Mouse (Mus musculus) adrenal gland, adult 18-20 months (tissue): ENCODE results near the gene Ubxn11. TPM values are rescaled to one million over a fixed set of nuclear protein-coding genes. Genes with fewer than 3 reads are reported as not detected.
"Not testable (repeated sequence)": the region's sequence is repeated elsewhere in the genome, so short reads cannot be mapped to it uniquely, and the experiment has no call there.

Experiments
- DNase-seq, 2 experiments: peaks; one replicate each; pipeline ENCODE4 v3.0.0; 2021 to 2022; ENCODE audit warnings: low spot score in 2 of 2
- total RNA-seq, 2 experiments: library from RNA; stranded (reverse); gene quantifications; 1 replicate in 1 of 2; 2 replicates in 1 of 2; pipeline ENCODE4 v1.2.3; 2021

The Ubxn11 gene
- total RNA-seq, 2 experiments from 2014 or later: 8.7 to 12.6 TPM

DNA sequence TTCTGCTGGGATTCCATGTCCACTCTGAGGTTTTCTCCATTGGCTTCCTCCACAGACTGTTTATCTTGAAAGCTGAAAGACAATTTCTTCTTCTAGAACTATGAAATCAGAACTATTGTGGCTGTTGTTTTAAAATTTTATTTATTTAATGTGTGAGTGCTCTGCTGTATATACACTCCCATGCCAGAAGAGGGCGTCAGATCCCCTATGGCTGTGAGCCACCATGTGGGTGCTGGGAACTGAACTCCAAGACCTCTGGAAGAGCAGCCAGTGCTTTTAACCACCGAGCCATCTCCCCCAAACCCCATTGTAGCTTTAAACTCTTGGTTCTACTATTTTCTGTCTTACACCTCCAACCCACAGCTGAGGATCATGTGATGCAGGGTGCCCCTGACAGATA lies 36.5 kb downstream of the Ubxn11 start:
- DNase-seq: no peak

DNA sequence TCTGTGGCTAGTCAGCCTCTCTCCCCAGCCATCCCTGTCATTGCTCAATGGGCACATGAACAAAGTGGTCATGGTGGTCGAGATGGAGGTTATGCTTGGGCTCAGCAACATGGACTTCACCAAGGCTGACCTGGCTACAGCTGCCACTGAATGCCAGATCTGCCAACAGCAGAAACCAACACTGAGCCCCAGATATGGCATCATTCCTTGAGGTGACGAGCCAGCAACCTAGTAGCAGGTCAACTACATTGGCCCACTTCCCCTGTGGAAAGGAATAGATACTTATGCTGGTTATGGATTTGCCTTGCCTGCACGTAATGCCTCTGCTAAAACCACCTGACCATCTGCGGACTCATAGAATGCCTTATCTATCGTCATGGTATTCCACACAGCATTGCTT lies 41.9 kb downstream of the Ubxn11 start:
- not testable (repeated sequence) for DNase-seq

DNA sequence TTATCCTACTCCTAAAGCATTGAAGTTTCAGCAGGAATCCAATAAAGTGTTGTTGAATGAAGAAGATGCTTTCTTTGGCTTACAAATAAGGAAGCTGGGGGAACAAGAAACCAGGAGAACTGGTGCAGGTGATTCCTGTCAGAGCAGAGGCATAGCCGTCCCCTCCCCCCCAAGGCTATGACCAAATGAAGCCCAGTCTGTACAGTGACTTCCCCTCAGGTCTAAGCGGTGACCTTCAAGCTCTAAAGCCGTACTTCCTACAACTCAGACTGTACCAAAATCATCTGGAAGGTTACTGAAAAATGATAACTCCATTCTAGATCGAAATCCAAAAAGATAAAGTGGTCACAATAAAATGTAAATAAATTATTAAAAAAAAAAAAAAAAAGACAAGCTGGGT lies 47.0 kb downstream of the Ubxn11 start:
- DNase-seq: no peak

DNA sequence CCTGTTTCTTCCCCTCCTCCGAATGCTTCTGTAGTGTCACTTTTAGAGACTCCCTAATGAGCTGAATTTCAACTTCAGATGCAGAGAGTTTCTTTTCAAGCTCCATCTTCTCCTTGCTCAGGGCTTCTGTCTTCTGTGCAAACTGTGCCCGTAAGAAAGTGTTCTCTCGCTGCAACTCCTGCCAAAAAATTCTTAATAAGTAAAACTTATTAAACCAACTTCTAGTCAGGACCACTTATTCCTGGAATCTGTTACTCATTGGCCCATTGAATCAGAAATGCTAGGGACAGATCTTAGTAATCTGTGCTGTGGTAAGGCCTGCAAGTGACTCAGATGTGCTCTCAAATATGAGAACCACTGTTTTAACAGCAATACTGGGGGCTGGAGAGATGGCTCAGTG lies 49.7 kb downstream of the Ubxn11 start:
- no peak for DNase-seq

DNA sequence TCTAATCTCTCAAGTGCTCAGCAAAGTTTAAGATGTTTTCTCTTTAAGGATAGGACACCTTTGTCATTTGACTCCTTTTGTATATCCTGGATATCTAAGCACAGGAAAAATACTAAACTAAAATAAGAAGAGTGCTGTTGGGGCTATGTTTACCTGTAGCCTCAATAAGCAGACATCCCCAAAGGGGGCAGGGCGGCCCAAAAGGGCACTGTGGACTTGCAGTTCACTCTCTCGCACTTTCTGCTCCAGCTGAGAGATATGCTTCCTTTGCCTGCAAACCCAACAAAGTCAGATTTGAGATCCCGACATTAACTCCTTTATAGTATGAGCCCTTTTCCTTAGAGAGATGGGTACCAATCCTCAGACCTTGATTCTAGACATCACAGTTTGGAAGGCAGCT lies 51.3 kb downstream of the Ubxn11 start:
- no peak for DNase-seq

DNA sequence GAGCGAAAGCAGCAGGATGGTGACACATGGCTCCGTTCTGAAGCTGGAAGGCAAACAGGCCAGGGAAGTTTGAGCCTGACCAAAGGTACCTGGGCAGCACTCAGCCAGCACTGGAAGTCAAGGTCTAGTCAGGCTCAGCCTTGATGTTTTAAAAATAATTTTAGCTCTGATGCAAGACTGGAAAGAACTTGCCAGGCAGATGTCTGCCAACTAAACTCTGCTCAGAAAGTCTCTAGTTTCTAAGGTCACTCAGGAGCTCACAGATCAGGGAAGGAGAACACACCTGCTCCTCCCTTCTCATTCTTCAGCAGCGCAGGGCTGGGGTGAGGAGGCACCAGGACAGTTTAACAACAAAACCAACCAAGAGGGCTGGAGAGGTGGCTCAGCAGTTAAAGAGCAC lies 52.0 kb downstream of the Ubxn11 start:
- DNase-seq: peak in 1 of 2 experiments; percentile 13

DNA sequence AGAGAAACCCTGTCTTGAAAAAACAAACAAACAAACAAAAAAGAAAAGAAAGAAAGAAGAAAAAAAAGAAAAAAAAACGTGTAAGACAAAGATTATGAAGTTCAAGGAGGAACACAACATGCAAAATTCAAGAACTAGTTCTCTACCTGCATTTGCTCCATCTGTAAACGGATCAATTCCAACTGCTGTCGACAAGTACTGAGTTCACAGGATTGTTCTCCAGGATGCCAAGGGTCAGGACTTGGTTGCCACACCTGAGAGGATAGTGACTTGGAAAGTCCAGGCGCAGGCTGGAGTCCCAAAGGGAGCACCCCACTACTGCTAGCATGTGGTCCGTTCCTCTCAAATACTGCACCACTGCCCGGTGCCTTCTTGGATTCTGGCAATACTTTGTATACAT lies 53.2 kb downstream of the Ubxn11 start:
- DNase-seq: no peak

DNA sequence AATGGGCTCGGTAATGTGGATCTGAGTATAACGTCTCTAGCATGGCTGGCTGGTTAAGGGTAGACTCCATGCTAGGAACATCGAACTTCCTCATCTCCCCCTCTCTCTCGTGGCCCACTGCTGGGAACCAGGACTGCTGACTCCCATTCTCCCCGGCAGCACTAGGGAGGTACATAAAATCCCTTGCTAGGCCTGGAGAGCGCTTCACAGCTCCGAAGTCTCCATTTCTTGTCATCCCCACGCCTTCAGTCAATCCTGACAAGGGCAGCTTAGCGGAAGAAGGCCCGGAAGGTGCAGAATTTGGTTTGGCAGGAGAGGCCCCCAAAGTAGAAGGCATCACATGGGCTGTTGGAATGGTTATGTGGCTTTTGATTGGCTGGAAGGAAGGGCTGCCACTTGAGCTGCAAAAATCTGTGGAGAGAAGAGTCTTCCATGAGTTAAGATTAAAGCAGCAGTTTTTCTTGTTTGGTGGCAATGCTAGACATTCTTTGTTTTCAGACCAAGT lies 53.6 kb downstream of the Ubxn11 start:
- no peak for DNase-seq

DNA sequence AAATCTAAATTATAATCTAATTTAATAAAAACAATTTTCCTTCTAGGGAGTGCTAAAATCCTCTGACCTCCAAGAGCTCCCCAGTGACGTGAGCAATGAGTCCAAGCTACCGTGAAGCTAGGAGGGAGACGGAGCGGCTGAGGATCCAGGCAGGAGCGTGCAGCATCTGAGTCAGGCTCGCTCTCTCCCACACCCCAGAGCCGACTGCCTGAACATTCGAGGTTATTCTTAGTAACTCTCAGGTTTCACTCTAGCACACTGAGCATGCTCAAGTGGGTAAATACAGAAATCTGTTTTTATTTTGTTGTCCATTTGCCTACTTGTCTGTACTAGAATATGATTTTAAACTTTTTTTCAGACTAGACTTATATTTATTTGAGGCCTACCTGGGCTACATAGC lies 54.4 kb downstream of the Ubxn11 start:
- DNase-seq: no peak

DNA sequence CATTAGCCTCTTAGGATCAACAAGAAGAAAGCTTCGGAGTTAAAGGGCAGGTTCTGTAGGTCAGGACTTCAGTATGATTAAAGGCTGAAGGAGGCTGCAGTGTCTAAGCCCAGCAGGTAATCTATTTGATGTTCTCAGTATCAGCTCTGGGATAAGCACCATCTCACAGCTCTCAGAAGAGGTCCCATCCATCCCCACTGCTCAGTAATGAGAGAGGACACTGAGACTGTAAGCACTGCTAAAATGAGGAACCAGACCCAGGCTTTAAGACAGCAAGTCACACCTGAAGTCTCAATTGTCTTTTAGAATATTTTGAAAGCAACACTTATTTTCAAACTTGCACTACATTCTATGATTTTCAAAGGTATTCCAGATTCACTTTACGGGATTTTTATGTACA lies 55.2 kb downstream of the Ubxn11 start:
- DNase-seq: no peak

DNA sequence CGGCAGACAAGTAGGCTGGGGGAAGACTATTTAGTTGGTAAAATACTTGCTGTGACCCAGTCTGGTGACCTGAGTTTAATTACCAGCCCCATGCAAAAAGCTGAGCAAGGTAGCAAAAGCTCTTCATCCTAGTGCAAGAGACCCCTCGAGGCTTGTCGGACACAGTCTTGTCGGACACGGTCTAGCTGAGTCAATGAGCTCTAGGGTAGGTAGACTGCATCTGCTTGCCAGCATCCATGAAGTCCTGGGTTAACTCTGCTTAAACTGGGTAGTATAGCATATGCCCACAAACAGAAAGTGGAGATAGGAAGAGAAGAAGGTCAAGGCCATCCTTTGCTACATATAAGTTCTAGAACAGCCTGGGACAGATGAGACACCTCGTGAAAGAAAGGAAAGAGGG lies 56.4 kb downstream of the Ubxn11 start:
- DNase-seq: no peak

DNA sequence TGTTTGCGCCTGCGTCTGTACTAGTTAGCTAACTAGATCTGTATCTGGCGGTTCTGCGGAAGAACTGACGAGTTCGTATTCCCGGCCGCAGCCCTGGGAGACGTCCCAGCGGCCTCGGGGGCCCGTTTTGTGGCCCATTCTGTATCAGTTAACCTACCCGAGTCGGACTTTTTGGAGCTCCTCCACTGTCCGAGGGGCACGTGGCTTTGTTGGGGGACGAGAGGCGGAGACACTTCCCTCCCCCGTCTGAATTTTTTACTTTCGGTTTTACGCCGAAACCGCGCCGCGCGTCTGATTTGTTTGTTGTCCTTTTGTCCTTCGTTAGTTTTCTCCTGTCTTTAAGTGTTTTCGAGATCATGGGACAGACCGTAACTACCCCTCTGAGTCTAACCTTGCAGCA lies 57.7 kb downstream of the Ubxn11 start:
- peak; percentile 30 to 40 for DNase-seq

DNA sequence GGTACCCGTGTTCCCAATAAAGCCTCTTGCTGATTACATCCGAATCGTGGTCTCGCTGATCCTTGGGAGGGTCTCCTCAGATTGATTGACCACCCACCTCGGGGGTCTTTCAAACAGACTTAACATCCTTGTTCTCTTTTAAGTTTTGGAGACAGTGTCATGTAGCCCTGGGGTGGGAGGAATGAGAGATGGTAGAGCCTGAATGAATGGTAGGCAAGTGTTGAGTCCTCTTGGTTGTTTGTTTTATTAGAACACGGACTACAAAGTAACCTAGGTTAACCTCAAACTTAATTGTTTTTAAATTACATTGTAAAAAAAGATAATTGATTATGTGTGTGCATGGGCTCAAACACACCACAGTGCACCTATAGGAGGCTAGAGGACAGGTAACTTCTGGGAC lies 62.2 kb downstream of the Ubxn11 start:
- DNase-seq: no peak

DNA sequence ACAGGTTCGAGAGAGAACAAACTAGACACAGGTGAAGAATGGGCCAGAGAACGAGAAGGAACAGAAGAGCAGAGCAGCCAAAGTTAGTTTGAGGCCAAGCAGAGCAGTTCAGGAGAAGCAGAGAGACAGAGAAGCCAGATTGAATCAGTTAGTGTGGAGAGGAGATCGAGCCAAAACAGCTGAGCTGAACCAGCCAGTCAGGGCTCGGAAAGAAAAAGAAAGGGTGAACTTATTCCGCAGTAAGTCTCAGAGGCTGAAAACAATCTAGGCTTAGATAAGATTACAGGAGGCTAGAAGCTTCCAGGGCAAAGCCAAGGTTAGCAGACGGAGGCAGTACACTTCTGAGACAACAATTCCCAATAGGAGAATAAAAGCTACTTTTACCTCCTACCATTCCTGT lies 62.7 kb downstream of the Ubxn11 start:
- no peak for DNase-seq

DNA sequence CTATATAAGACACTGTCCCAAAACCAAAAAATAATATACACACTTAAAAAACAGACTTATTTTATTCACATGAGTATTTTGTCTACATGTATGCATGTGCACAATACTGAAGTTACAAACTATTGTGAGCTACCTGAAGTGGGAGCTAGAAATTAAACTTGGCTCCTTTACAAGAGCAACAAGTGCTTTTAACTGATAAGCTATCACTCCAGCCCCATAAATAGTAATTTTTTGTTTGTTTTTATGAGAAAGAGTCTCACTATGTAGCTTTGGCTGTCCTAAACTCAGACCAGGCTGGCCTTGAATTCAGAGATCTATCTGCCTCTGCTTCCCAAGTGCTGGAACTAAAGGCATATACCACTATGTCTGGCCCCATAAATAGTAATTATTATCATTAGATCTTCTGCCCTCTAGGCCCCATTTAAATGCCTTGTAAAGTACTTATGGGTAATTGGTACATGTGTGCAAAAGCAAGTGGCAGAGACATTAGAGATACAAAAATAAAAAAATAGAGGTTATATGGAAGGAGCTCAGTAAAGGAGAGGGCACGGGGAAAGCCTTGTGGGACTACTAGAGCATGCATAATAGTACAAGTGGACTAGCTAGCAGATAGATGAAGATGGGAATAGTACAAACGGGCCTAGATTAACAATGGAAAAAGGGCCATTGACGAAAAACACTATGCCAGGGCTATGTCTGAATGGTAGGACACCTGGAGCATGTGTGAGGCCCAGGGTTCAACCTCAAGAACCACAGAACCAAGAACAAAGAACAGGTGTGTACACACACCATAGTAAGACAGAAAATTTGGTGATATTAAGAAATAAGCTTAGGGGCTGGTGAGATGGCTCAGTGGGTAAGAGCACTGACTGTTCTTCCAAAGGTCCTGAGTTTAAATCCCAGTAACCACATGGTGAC lies 63.4 kb downstream of the Ubxn11 start:
- no peak for DNase-seq

DNA sequence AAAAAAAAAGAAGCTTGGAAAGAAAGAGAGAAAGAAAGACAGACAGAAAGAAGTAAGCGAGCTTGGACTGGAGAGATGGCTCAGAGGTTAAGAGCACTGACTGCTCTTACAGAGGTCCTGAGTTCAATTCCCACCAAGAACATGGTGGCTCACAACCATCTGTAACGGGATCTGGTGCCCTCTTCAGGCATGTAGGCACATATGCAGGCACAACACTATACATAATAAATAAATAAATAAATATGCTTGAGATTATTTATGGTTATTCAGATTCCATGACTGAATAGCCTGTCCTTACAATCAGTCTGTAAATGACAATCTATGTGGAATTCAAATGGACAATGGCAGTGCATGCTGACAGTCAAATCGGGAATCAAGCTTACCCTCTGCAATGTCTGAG lies 64.5 kb downstream of the Ubxn11 start:
- no peak for DNase-seq

DNA sequence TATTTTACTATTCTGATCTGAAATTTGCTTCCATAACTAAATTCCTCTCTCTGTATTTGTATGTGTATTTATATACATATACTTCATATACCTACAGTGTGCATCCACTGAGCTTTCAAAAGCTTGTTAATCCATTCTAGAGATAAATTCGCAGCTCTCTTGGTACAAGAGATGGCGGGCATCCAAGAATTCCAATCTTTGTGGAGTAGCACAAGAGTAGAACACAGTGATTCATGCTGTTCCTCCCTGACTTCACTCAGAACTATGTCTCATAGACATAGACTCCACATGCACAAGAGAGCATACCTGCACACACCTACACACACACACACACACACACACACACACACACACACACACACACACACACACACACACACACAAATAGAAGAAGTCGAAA lies 70.0 kb downstream of the Ubxn11 start:
- no peak for DNase-seq

Other genes starting within 250 kb of the Ubxn11 start
- 10 to 100 TPM; 11.1 to 17.2 TPM for gene Rps6ka1, start 214.8 kb upstream of the Ubxn11 start, total RNA-seq
- gene Hmgn2, start 133.9 kb upstream of the Ubxn11 start, total RNA-seq: 100 to 1,000 TPM in 1 of 2 experiments, 10 to 100 TPM in 1; 79.3 to 181 TPM
- 10 to 100 TPM; 39.1 to 46.2 TPM for gene Dhdds, start 101.7 kb upstream of the Ubxn11 start, total RNA-seq
- gene Lin28a, start 83.7 kb upstream of the Ubxn11 start, total RNA-seq: not detected
- gene Zfp683, start 48.7 kb upstream of the Ubxn11 start, total RNA-seq: under 1 TPM in 1 of 2 experiments, not detected in 1; 0.32 TPM
- under 1 TPM in 1 of 2 experiments, not detected in 1; 0.13 TPM for gene Crybg2, start 41.8 kb upstream of the Ubxn11 start, total RNA-seq
- gene Cd52, start 7.5 kb upstream of the Ubxn11 start, total RNA-seq: 10 to 100 TPM; 14.0 to 19.9 TPM
- 100 to 1,000 TPM in 1 of 2 experiments, 10 to 100 TPM in 1; 73.4 to 102 TPM for gene Sh3bgrl3, start 26.2 kb downstream of the Ubxn11 start, total RNA-seq
- 10 to 100 TPM; 12.9 to 15.4 TPM for gene Cep85, start 84.5 kb downstream of the Ubxn11 start, total RNA-seq
- not detected for gene Gm7534, start 100.4 kb downstream of the Ubxn11 start, total RNA-seq
- not detected for gene Catsper4, start 124.8 kb downstream of the Ubxn11 start, total RNA-seq
- under 1 TPM; 0.66 to 0.99 TPM for gene Cnksr1, start 135.8 kb downstream of the Ubxn11 start, total RNA-seq
- not detected for gene E130218I03Rik, start 141.1 kb downstream of the Ubxn11 start, total RNA-seq
- 10 to 100 TPM; 10.5 to 10.8 TPM for gene Zfp593, start 143.0 kb downstream of the Ubxn11 start, total RNA-seq
- not detected for gene Gm30191, start 144.4 kb downstream of the Ubxn11 start, total RNA-seq
- 10 to 100 TPM in 1 of 2 experiments, 1 to 10 TPM in 1; 9.3 to 10.0 TPM for gene Grrp1, start 151.5 kb downstream of the Ubxn11 start, total RNA-seq
- 10 to 100 TPM; 14.0 to 22.5 TPM for gene Pdik1l, start 185.3 kb downstream of the Ubxn11 start, total RNA-seq
- under 1 TPM in 1 of 2 experiments, not detected in 1; 0.32 TPM for gene Trim63, start 212.6 kb downstream of the Ubxn11 start, total RNA-seq
- 10 to 100 TPM; 28.9 to 47.4 TPM for gene Slc30a2, start 240.6 kb downstream of the Ubxn11 start, total RNA-seq